Mouse (Mus musculus) bone marrow, adult 2 months (tissue): ENCODE measurements around the gene Il31.

ENCODE experiments used
- CTCF ChIP-seq: fragments of 200-500 bp; IDR thresholded peaks from 2 replicates; pipeline ENCODE4 v1.5.1; 2011; ENCODE audit warnings: low read length, control low read depth; ENCODE audit not compliant: control insufficient read depth, insufficient read depth
- POLR2A ChIP-seq: fragments of 200-500 bp; IDR thresholded peaks from 2 replicates; pipeline ENCODE4 v1.6.1; 2011; ENCODE audit warnings: low read depth, mild to moderate bottlenecking, control low read depth, low read length, borderline replicate concordance; ENCODE audit not compliant: control insufficient read depth

DNA sequence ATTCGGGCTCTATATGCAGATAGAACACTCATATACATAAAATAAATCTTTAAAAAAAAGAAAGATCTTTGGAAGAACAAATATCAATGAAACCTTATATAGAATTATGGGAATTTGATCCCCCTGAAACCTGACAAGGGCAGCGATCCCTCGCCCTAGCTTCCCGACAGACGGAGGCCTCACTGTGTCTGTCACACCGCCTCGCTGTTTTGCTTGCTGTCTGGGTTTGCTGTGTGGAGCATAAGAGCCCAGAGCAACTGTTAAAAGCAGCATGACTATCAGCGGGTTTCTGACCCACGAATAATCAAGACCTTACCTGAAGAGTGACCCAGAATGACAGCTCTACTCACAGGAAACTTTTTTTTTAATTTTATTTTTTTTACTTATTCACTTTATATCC lies 31.4 kb upstream of the Il31 start:
- no peak for TF ChIP-seq CTCF
- TF ChIP-seq POLR2A: no peak
